17 mouse cellular contexts compared by ENCODE assay signal in the genomic region with DNA sequence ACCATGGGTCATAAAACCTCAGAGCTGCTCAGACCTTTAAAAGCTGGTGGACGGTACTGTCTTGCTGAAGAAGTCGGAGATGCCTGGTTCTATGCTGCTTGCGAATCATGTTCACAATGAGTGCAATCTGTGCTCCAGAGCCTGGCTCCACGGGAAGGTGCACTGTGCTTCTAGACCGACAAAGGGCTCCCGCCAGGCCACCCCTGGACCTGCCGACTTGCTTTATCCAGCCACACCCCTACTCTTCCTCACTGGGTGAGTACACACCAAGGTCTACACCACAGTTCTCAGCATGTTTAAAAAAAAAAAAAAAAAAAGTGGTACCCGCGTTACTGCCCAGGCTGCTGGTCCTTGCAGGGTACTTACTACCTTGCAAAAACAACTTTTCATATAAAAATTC.
DNase-seq lines count a peak whose midpoint lies in the region; ATAC-seq lines count a peak whose summit lies in the region.
"Had no signal": no experiment of that assay in that cellular context is flagged by ENCODE, and none has a peak within 500 bp of the region (broad histone marks: within the 10 kb centered on the region; RNA-seq: fewer than 3 reads in every experiment).

No protein-coding gene starts in this region.

- H3K9me3 ChIP-seq in kidney, embryonic 16.5 days (ENCODE audit: low read length) = no peaks in the 10 kb centered on the region
- H3K9me3 ChIP-seq in embryonic facial prominence, embryonic 10.5 days = no peaks in the 10 kb centered on the region
- H3K9me3 ChIP-seq in liver, embryonic 11.5 days (ENCODE audit: control insufficient read depth, low read length) = no peaks in the 10 kb centered on the region
- H3K9me3 ChIP-seq: heart, embryonic 10.5 days; hindbrain, embryonic 12.5 days; midbrain, embryonic 10.5 days; neural tube, embryonic 15.5 days had no signal

- H3K4me2 ChIP-seq in kidney, embryonic 16.5 days (replicated peaks; ENCODE audit: low read depth, low read length) = 0 out of 2 replicates have a peak overlapping the region, but pooled peaks have one; percentile 12
- no peak overlapping the region for H3K4me2 ChIP-seq in liver, embryonic 11.5 days
- H3K4me2 ChIP-seq: hindbrain, embryonic 12.5 days; neural tube, embryonic 15.5 days had no signal

- H3K36me3 ChIP-seq in kidney, embryonic 16.5 days (ENCODE audit: insufficient read depth, low read length) = no peaks in the 10 kb centered on the region
- no peaks in the 10 kb centered on the region for H3K36me3 ChIP-seq in embryonic facial prominence, embryonic 10.5 days (replicated peaks)
- no peaks in the 10 kb centered on the region for H3K36me3 ChIP-seq in liver, embryonic 11.5 days (ENCODE audit: control insufficient read depth, insufficient read depth, low read length)
- H3K36me3 ChIP-seq: heart, embryonic 10.5 days; hindbrain, embryonic 12.5 days; midbrain, embryonic 10.5 days; neural tube, embryonic 15.5 days had no signal

- peaks cover 12% of the 10 kb centered on the region; the same call in 1 of the 2 replicates for H3K4me1 ChIP-seq in kidney, embryonic 16.5 days (ENCODE audit: insufficient read depth, low read length)
- peaks cover 75% of the 10 kb centered on the region for H3K4me1 ChIP-seq in embryonic facial prominence, embryonic 10.5 days
- no peaks in the 10 kb centered on the region for H3K4me1 ChIP-seq in liver, embryonic 11.5 days (replicated peaks; ENCODE audit: control insufficient read depth, insufficient read depth, low read length)
- H3K4me1 ChIP-seq: midbrain, embryonic 10.5 days had no signal

- H3K27ac ChIP-seq in kidney, embryonic 16.5 days (ENCODE audit: low read length) = no peak overlapping the region
- peak overlapping the region; percentile 58 for H3K27ac ChIP-seq in embryonic facial prominence, embryonic 10.5 days (replicated peaks)
- H3K27ac ChIP-seq in liver, embryonic 11.5 days (ENCODE audit: low read depth, low read length) = no peak overlapping the region
- H3K27ac ChIP-seq: heart, embryonic 10.5 days; hindbrain, embryonic 12.5 days; midbrain, embryonic 10.5 days; neural tube, embryonic 15.5 days had no signal

- H3K27me3 ChIP-seq in kidney, embryonic 16.5 days (ENCODE audit: insufficient read depth, low read length) = no peaks in the 10 kb centered on the region
- no peaks in the 10 kb centered on the region for H3K27me3 ChIP-seq in embryonic facial prominence, embryonic 10.5 days (replicated peaks; ENCODE audit: low read depth, poor library complexity, severe bottlenecking)
- H3K27me3 ChIP-seq in liver, embryonic 11.5 days (replicated peaks; ENCODE audit: control insufficient read depth, insufficient read depth, low read length) = no peaks in the 10 kb centered on the region
- H3K27me3 ChIP-seq: hindbrain, embryonic 12.5 days; neural tube, embryonic 15.5 days had no signal

- no peak for DNase-seq in kidney, postnatal 4 days
- peak; percentile 28 for DNase-seq in embryonic facial prominence, embryonic 10.5 days (ENCODE audit: low spot score)
- DNase-seq in kidney, postnatal 36 days = peak; percentile 12 to 31
- DNase-seq in thymus, postnatal 36 days = no peak
- no peak for DNase-seq in spleen, postnatal 36 days (ENCODE audit: low spot score in 2 of 2)
- DNase-seq in liver, embryonic 11.5 days (ENCODE audit: low spot score) = no peak
- DNase-seq: embryo, embryonic 11 days; gastrocnemius, postnatal 25 days; heart, postnatal 10 days; liver; lung, adult 18-20 months had no signal

- no peak for ATAC-seq in kidney, embryonic 16.5 days (ENCODE audit: low FRiP score, low TSS enrichment)
- no peak for ATAC-seq in liver, embryonic 11.5 days (replicated peaks; ENCODE audit: low FRiP score)
- ATAC-seq: inflammation-experienced regulatory T-cells, adult 6 months had no signal

- H3K9ac ChIP-seq in kidney, embryonic 16.5 days (replicated peaks; ENCODE audit: low read length) = no peak overlapping the region
- H3K9ac ChIP-seq in liver, embryonic 11.5 days (ENCODE audit: low read depth, low read length) = no peak overlapping the region
- H3K9ac ChIP-seq: hindbrain, embryonic 12.5 days; neural tube, embryonic 15.5 days had no signal

- WGBS in kidney, embryonic 16.5 days = 55% methylated on average over 9 of the region's 9 CpGs
- WGBS in embryonic facial prominence, embryonic 10.5 days = 47% methylated on average over 9 of the region's 9 CpGs
- WGBS in liver, embryonic 11.5 days = 69% methylated on average over 9 of the region's 9 CpGs

- no peak overlapping the region for H3K4me3 ChIP-seq in kidney, embryonic 16.5 days (ENCODE audit: low read length)
- H3K4me3 ChIP-seq in embryonic facial prominence, embryonic 10.5 days = no peak overlapping the region
- no peak overlapping the region for H3K4me3 ChIP-seq in liver, embryonic 11.5 days (ENCODE audit: low read depth, low read length)
- H3K4me3 ChIP-seq: heart, embryonic 10.5 days; hindbrain, embryonic 12.5 days; midbrain, embryonic 10.5 days; neural tube, embryonic 15.5 days had no signal

Comparison
In these comparisons a context has a peak if more than half of its experiments do, and no peak if none do; other contexts are left out.
1. DNase-seq: peak in embryonic facial prominence, embryonic 10.5 days (single experiment) and kidney, postnatal 36 days (2 of 2); none in kidney, postnatal 4 days (0 of 2), thymus, postnatal 36 days (0 of 2), spleen, postnatal 36 days (0 of 2) and liver, embryonic 11.5 days (single experiment).